Mouse (Mus musculus): Measurements from ENCODE around the gene Umodl1. TPM values are rescaled to one million over a fixed set of nuclear protein-coding genes. Genes with fewer than 3 reads are reported as not detected.

Gene Umodl1
- polyA plus RNA-seq, 1 experiment from 2014 or later: not detected

DNA sequence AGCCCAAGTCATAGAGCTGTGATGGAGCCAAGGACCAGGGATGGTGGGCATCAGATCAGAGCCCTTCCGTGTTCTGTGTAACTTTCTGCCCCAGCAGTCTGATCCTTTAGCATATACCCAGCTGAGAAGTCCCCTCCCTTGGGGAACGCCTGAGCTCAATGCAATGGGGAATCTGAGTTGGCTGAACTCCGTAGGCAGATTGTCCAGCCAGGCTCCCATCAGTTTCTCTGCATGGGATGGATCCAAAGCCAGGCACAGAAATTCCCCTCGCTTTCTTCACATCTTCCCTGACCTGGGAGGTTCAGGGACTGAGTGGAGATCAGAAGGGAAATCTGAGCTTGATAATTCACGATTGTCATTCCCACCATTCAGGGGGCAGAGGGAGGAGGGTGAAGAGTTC lies 19.1 kb upstream of the Umodl1 start:
- no peaks in the 10 kb centered on the region for H3K4me1 ChIP-seq (replicated peaks; ENCODE audit: control insufficient read depth, insufficient read depth, low read length)
- no peak overlapping the region for H3K4me3 ChIP-seq (replicated peaks; ENCODE audit: low read length)
- H3K9ac ChIP-seq: no peak overlapping the region
- H3K4me2 ChIP-seq (replicated peaks): no peak overlapping the region
- WGBS: 45% methylated on average over 5 of the region's 5 CpGs
- no peak overlapping the region for H3K27ac ChIP-seq
- DNase-seq (ENCODE audit: low spot score) (no peak), ATAC-seq (ENCODE audit: low FRiP score) (no peak)
- H3K36me3 ChIP-seq (replicated peaks; ENCODE audit: control insufficient read depth, insufficient read depth): no peaks in the 10 kb centered on the region
- H3K9me3 ChIP-seq (ENCODE audit: control insufficient read depth, low read length): no peaks in the 10 kb centered on the region
- H3K27me3 ChIP-seq (ENCODE audit: control insufficient read depth, insufficient read depth, low read length): no peaks in the 10 kb centered on the region

DNA sequence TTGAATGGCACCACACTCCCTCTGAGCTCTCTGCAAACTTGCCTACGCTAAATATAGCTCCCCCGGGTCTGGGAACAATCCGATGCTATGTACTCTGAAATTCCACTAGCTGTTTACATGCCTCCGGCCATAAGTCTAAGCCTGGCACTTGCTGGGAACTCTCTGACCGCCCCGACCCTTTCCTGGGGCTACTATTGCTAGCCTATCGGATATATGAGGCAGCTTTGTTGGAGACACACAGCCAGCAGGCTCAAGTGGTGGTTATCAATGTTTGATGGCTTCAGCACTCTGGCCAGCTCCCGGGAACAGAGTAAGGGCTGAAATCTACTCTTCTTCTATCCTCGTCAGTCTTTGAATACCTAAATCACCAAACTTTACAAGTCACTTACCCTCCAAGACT lies 15.9 kb upstream of the Umodl1 start:
- DNase-seq (ENCODE audit: low spot score): no peak

DNA sequence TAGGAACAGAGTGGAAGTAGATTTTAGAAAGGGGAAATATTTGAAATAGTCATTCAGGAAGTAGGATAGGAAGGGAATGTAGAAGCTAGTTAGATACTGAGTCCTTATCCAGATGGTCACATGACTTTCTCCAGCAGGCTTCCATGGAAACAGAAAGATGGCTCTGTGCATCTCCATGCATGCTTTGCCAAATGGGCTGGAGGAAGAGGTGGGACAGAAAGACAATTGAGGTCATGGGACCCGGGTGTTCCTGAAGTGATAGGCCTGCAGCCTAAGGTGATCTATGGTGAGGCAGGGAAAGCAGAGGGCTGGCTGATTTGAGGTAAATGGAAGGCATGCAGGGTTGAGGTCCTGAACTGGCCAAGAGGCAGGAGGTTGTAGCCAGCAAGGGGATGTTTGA lies 6.1 kb upstream of the Umodl1 start:
- Histone ChIP-seq H3K9me3 (ENCODE audit: control insufficient read depth, low read length) (no peaks in the 10 kb centered on the region), H3K4me2 (replicated peaks) (no peak overlapping the region), H3K36me3 (replicated peaks; ENCODE audit: control insufficient read depth, insufficient read depth) (no peaks in the 10 kb centered on the region), H3K27ac (no peak overlapping the region), H3K4me1 (replicated peaks; ENCODE audit: control insufficient read depth, insufficient read depth, low read length) (0 out of 2 replicates have a peak, but pooled peaks cover 5% of the 10 kb centered on the region), H3K9ac (no peak overlapping the region), H3K4me3 (replicated peaks; ENCODE audit: low read length) (no peak overlapping the region), H3K27me3 (ENCODE audit: control insufficient read depth, insufficient read depth, low read length) (no peaks in the 10 kb centered on the region)
- WGBS: 50% methylated on average over 1 of the region's 1 CpGs
- DNase-seq (ENCODE audit: low spot score): no peak
- ATAC-seq (ENCODE audit: low FRiP score): no peak

More for the DNA sequence above, 15.9 kb upstream of the Umodl1 start:
- Histone ChIP-seq H3K4me2 (replicated peaks) (no peak overlapping the region), H3K4me1 (replicated peaks; ENCODE audit: control insufficient read depth, insufficient read depth, low read length) (no peaks in the 10 kb centered on the region), H3K27me3 (ENCODE audit: control insufficient read depth, insufficient read depth, low read length) (no peaks in the 10 kb centered on the region), H3K9ac (no peak overlapping the region), H3K4me3 (replicated peaks; ENCODE audit: low read length) (no peak overlapping the region), H3K36me3 (replicated peaks; ENCODE audit: control insufficient read depth, insufficient read depth) (no peaks in the 10 kb centered on the region), H3K9me3 (ENCODE audit: control insufficient read depth, low read length) (no peaks in the 10 kb centered on the region), H3K27ac (no peak overlapping the region)
- ATAC-seq (ENCODE audit: low FRiP score): no peak
- 59% methylated on average over 9 of the region's 9 CpGs for WGBS

- Histone ChIP-seq H3K4me1 (replicated peaks; ENCODE audit: control insufficient read depth, insufficient read depth, low read length) (0 out of 2 replicates have a peak, but pooled peaks cover under 1% of the 10 kb centered on the region), H3K4me2 (replicated peaks) (no peak overlapping the region), H3K9ac (no peak overlapping the region; the same call in 1 of the 2 replicates), H3K27ac (no peak overlapping the region), H3K36me3 (replicated peaks; ENCODE audit: control insufficient read depth, insufficient read depth) (no peaks in the 10 kb centered on the region), H3K27me3 (ENCODE audit: control insufficient read depth, insufficient read depth, low read length) (no peaks in the 10 kb centered on the region), H3K9me3 (ENCODE audit: control insufficient read depth, low read length) (no peaks in the 10 kb centered on the region), H3K4me3 (replicated peaks; ENCODE audit: low read length) (no peak overlapping the region)
- DNase-seq (ENCODE audit: low spot score): peak; percentile 92
- 4% methylated on average over 7 of the region's 7 CpGs for WGBS
- no peak for ATAC-seq (ENCODE audit: low FRiP score)
Observed at GRCm38 (mm10) chr17:30950780-30951179, 3.7 kb upstream of the Umodl1 start.

GRCm38 (mm10) chr17:30951600-30951999 lies 2.8 kb upstream of the Umodl1 start:
- H3K36me3 ChIP-seq (replicated peaks; ENCODE audit: control insufficient read depth, insufficient read depth): no peaks in the 10 kb centered on the region
- DNase-seq (ENCODE audit: low spot score) (no peak), ATAC-seq (ENCODE audit: low FRiP score) (no peak)
- H3K9ac ChIP-seq: no peak overlapping the region
- H3K9me3 ChIP-seq (ENCODE audit: control insufficient read depth, low read length): no peaks in the 10 kb centered on the region
- no peak overlapping the region for H3K4me3 ChIP-seq (replicated peaks; ENCODE audit: low read length)
- no peak overlapping the region for H3K4me2 ChIP-seq (replicated peaks)
- H3K27ac ChIP-seq: no peak overlapping the region
- H3K27me3 ChIP-seq (ENCODE audit: control insufficient read depth, insufficient read depth, low read length): no peaks in the 10 kb centered on the region
- 56% methylated on average over 8 of the region's 8 CpGs for WGBS
- H3K4me1 ChIP-seq (replicated peaks; ENCODE audit: control insufficient read depth, insufficient read depth, low read length): no peaks in the 10 kb centered on the region

- H3K9me3 ChIP-seq (ENCODE audit: control insufficient read depth, low read length): no peaks in the 10 kb centered on the region; the same call in 1 of the 2 replicates
- no peak for DNase-seq (ENCODE audit: low spot score)
- no peak overlapping the region for H3K4me3 ChIP-seq (replicated peaks; ENCODE audit: low read length)
- WGBS: 79% methylated on average over 7 of the region's 7 CpGs
- H3K36me3 ChIP-seq (replicated peaks; ENCODE audit: control insufficient read depth, insufficient read depth): no peaks in the 10 kb centered on the region
- H3K9ac ChIP-seq: no peak overlapping the region
- no peaks in the 10 kb centered on the region for H3K4me1 ChIP-seq (replicated peaks; ENCODE audit: control insufficient read depth, insufficient read depth, low read length)
- H3K27ac ChIP-seq: no peak overlapping the region
- H3K27me3 ChIP-seq (ENCODE audit: control insufficient read depth, insufficient read depth, low read length): no peaks in the 10 kb centered on the region
- H3K4me2 ChIP-seq (replicated peaks): no peak overlapping the region
- no peak for ATAC-seq (ENCODE audit: low FRiP score)
Observed at GRCm38 (mm10) chr17:30961936-30962592, 7.6 kb downstream of the Umodl1 start.

GRCm38 (mm10) chr17:30962880-30963279 lies 8.4 kb downstream of the Umodl1 start:
- Histone ChIP-seq H3K27me3 (ENCODE audit: control insufficient read depth, insufficient read depth, low read length) (no peaks in the 10 kb centered on the region), H3K36me3 (replicated peaks; ENCODE audit: control insufficient read depth, insufficient read depth) (no peaks in the 10 kb centered on the region), H3K9me3 (ENCODE audit: control insufficient read depth, low read length) (no peaks in the 10 kb centered on the region; the same call in 1 of the 2 replicates), H3K4me1 (replicated peaks; ENCODE audit: control insufficient read depth, insufficient read depth, low read length) (no peaks in the 10 kb centered on the region), H3K4me2 (replicated peaks) (no peak overlapping the region), H3K27ac (no peak overlapping the region), H3K4me3 (replicated peaks; ENCODE audit: low read length) (no peak overlapping the region), H3K9ac (no peak overlapping the region)
- no peak for ATAC-seq (ENCODE audit: low FRiP score)
- 42% methylated on average over 2 of the region's 2 CpGs for WGBS
- no peak for DNase-seq (ENCODE audit: low spot score)

DNA sequence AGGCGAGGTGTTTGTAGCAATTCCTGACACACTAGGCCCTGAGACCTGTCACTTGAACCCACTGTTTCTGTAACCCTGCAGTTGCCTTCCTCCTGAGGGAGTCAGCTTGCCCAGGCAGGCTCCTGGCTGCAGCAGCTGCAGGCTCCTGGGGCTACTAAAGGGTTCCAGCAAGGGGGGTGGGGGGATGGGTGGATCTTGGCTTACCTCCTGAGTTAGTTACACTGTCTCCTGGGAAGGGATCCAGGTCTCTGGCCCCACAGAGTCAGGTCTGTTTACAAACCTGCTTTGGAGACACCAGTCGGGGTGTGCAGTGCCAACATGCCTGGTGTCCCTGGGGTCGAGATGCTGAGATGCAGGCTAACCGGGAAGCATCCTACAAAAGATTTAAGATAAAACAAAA lies 15.5 kb downstream of the Umodl1 start:
- no peak for DNase-seq (ENCODE audit: low spot score)
- H3K4me1 ChIP-seq (replicated peaks; ENCODE audit: control insufficient read depth, insufficient read depth, low read length): no peaks in the 10 kb centered on the region
- H3K27ac ChIP-seq: no peak overlapping the region
- no peak overlapping the region for H3K4me3 ChIP-seq (replicated peaks; ENCODE audit: low read length)
- no peaks in the 10 kb centered on the region for H3K9me3 ChIP-seq (ENCODE audit: control insufficient read depth, low read length)
- H3K36me3 ChIP-seq (replicated peaks; ENCODE audit: control insufficient read depth, insufficient read depth): no peaks in the 10 kb centered on the region
- ATAC-seq (ENCODE audit: low FRiP score): no peak
- no peaks in the 10 kb centered on the region for H3K27me3 ChIP-seq (ENCODE audit: control insufficient read depth, insufficient read depth, low read length)
- 63% methylated on average over 4 of the region's 4 CpGs for WGBS
- H3K9ac ChIP-seq: no peak overlapping the region
- H3K4me2 ChIP-seq (replicated peaks): no peak overlapping the region

DNA sequence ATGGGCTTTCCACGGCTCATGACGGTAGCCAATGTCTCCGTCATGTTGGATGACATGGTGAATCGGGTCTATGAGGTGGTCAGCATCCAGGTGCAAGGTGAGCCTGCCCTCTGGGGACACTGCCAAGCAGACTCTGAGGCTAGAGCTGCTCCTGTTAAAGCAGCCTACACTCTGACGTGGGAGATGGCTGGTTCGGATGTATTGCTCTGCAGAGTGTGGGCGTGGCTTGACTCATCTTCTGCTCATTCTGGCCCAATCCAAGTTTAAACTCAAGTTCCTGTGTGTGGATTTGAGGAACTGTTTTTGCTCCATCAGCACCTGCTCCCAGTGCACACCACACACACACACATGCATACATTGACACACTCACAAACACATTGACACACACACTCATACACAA lies 17.4 kb downstream of the Umodl1 start:
- H3K4me1 ChIP-seq (replicated peaks; ENCODE audit: control insufficient read depth, insufficient read depth, low read length): no peaks in the 10 kb centered on the region
- no peaks in the 10 kb centered on the region for H3K36me3 ChIP-seq (replicated peaks; ENCODE audit: control insufficient read depth, insufficient read depth)
- no peaks in the 10 kb centered on the region for H3K27me3 ChIP-seq (ENCODE audit: control insufficient read depth, insufficient read depth, low read length)
- ATAC-seq (ENCODE audit: low FRiP score): no peak
- no peak overlapping the region for H3K4me2 ChIP-seq (replicated peaks)
- H3K27ac ChIP-seq: no peak overlapping the region
- 90% methylated on average over 7 of the region's 7 CpGs for WGBS
- no peaks in the 10 kb centered on the region for H3K9me3 ChIP-seq (ENCODE audit: control insufficient read depth, low read length)
- H3K4me3 ChIP-seq (replicated peaks; ENCODE audit: low read length): no peak overlapping the region
- H3K9ac ChIP-seq: no peak overlapping the region
- DNase-seq (ENCODE audit: low spot score): no peak

- H3K36me3 ChIP-seq (replicated peaks; ENCODE audit: control insufficient read depth, insufficient read depth): no peaks in the 10 kb centered on the region
- H3K4me1 ChIP-seq (replicated peaks; ENCODE audit: control insufficient read depth, insufficient read depth, low read length): no peaks in the 10 kb centered on the region
- no peak overlapping the region for H3K9ac ChIP-seq
- no peaks in the 10 kb centered on the region for H3K9me3 ChIP-seq (ENCODE audit: control insufficient read depth, low read length)
- DNase-seq (ENCODE audit: low spot score): no peak
- no peaks in the 10 kb centered on the region for H3K27me3 ChIP-seq (ENCODE audit: control insufficient read depth, insufficient read depth, low read length)
- H3K4me3 ChIP-seq (replicated peaks; ENCODE audit: low read length): no peak overlapping the region
- no peak overlapping the region for H3K4me2 ChIP-seq (replicated peaks)
- no peak for ATAC-seq (ENCODE audit: low FRiP score)
- H3K27ac ChIP-seq: no peak overlapping the region
- 86% methylated on average over 6 of the region's 6 CpGs for WGBS
Observed at GRCm38 (mm10) chr17:30973332-30973731, 18.9 kb downstream of the Umodl1 start.

Data from hindbrain, embryonic 14.5 days (tissue).